Mouse (Mus musculus): Measurements from ENCODE around the gene Fras1. TPM values are rescaled to one million over a fixed set of nuclear protein-coding genes. Genes with fewer than 3 reads are reported as not detected.

Gene Fras1
- total and polyA plus RNA-seq, 2 experiments, result 0.75 to 1.1 TPM

DNA sequence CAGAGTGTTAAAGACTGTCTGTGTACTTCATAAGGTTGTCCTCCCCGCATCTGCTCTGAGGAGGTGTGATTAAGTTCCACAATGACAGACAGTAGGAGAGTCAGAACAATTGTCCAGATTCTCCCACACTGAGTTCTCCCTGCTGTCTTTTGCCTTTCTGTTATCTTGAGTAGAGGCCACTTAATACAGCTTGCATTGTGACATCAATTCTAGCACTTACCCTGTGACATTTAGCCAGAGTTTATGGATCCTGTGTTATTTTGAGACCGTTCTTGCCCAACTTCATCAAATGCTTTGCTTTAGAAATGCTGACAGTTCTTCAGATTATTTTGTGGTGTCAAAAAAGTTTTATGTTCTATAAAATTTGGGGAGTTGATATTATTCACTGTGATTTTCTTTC, 81.5 kb downstream of the Fras1 start:
- 50% methylated on average over 2 of the region's 2 CpGs for WGBS
- H3K4me3 ChIP-seq (ENCODE audit: insufficient read depth, low read depth, low read length), result no peak overlapping the region
- no peaks in the 10 kb centered on the region for H3K36me3 ChIP-seq (ENCODE audit: control insufficient read depth, insufficient read depth, low read length)
- H3K4me1 ChIP-seq (ENCODE audit: control insufficient read depth, insufficient read depth, low read length), result peaks cover 30% of the 10 kb centered on the region
- H3K9ac ChIP-seq (ENCODE audit: low read depth, low read length), result no peak overlapping the region
- H3K27me3 ChIP-seq (ENCODE audit: control insufficient read depth, insufficient read depth, low read length), result no peaks in the 10 kb centered on the region
- no peaks in the 10 kb centered on the region for H3K79me2 ChIP-seq (ENCODE audit: control insufficient read depth, insufficient read depth, low read length)
- TF ChIP-seq CTCF (IDR thresholded peaks at IDR 0.05; ENCODE audit: low read depth, low read length) (no peak), POLR2A (IDR thresholded peaks at IDR 0.05; ENCODE audit: extremely low read depth, insufficient read depth, low read length) (no peak)
- DNase-seq (ENCODE audit: extremely low read depth, low read depth, low spot score), result no peak
- H3K27ac ChIP-seq (replicated peaks; ENCODE audit: insufficient read depth, low read depth, low read length), result no peak overlapping the region

DNA sequence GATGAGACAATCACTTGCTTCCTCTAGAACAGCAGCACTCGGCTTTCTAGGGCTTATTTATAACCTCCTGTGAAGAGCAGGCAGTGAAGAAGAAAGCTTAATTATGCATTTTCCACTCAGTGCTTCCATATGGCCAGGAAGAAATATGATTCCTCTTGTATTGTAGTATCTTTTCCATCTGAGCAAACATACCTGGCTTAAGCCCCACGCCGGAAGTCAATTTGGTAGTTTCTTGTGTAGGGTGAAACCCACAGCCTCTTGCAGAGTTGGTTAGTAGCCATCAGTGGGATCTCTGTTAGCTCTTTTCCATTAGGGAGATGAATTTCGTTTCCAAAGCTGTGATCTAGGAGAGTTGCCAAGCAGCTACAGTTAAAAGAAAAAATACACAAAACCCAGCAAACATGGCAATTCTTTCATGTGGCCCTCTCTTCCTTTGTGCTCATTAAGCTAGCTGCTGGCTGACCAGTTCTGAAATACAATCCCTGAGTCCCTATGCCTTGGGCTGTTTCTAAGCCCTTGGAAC, 83.7 kb downstream of the Fras1 start:
- peak; percentile 49 for DNase-seq (ENCODE audit: extremely low read depth, low read depth, low spot score)
- 56% methylated on average over 4 of the region's 4 CpGs for WGBS
- Histone ChIP-seq H3K27me3 (ENCODE audit: control insufficient read depth, insufficient read depth, low read length) (no peaks in the 10 kb centered on the region), H3K4me3 (ENCODE audit: insufficient read depth, low read depth, low read length) (no peak overlapping the region), H3K36me3 (ENCODE audit: control insufficient read depth, insufficient read depth, low read length) (no peaks in the 10 kb centered on the region), H3K9ac (ENCODE audit: low read depth, low read length) (no peak overlapping the region), H3K79me2 (ENCODE audit: control insufficient read depth, insufficient read depth, low read length) (no peaks in the 10 kb centered on the region), H3K4me1 (ENCODE audit: control insufficient read depth, insufficient read depth, low read length) (peaks cover 20% of the 10 kb centered on the region), H3K27ac (replicated peaks; ENCODE audit: insufficient read depth, low read depth, low read length) (no peak overlapping the region)
- no peak for TF ChIP-seq POLR2A (IDR thresholded peaks at IDR 0.05; ENCODE audit: extremely low read depth, insufficient read depth, low read length)
- TF ChIP-seq CTCF (IDR thresholded peaks at IDR 0.05; ENCODE audit: low read depth, low read length), result no peak

GRCm38 (mm10) chr5:96459605-96460004, 85.8 kb downstream of the Fras1 start:
- Histone ChIP-seq H3K9ac (ENCODE audit: low read depth, low read length) (no peak overlapping the region), H3K4me1 (ENCODE audit: control insufficient read depth, insufficient read depth, low read length) (peaks cover 8% of the 10 kb centered on the region; the same call in 1 of the 2 replicates), H3K79me2 (ENCODE audit: control insufficient read depth, insufficient read depth, low read length) (no peaks in the 10 kb centered on the region), H3K36me3 (ENCODE audit: control insufficient read depth, insufficient read depth, low read length) (no peaks in the 10 kb centered on the region), H3K27ac (replicated peaks; ENCODE audit: insufficient read depth, low read depth, low read length) (no peak overlapping the region), H3K27me3 (ENCODE audit: control insufficient read depth, insufficient read depth, low read length) (no peaks in the 10 kb centered on the region), H3K4me3 (ENCODE audit: insufficient read depth, low read depth, low read length) (no peak overlapping the region)
- TF ChIP-seq POLR2A (IDR thresholded peaks at IDR 0.05; ENCODE audit: extremely low read depth, insufficient read depth, low read length), result no peak
- no peak for TF ChIP-seq CTCF (IDR thresholded peaks at IDR 0.05; ENCODE audit: low read depth, low read length)
- no peak for DNase-seq (ENCODE audit: extremely low read depth, low read depth, low spot score)
- 83% methylated on average over 4 of the region's 4 CpGs for whole genome bisulfite sequencing

- H3K9ac ChIP-seq (ENCODE audit: low read depth, low read length), result no peak overlapping the region
- no peaks in the 10 kb centered on the region for H3K27me3 ChIP-seq (ENCODE audit: control insufficient read depth, insufficient read depth, low read length)
- TF ChIP-seq POLR2A (IDR thresholded peaks at IDR 0.05; ENCODE audit: extremely low read depth, insufficient read depth, low read length) (no peak), CTCF (IDR thresholded peaks at IDR 0.05; ENCODE audit: low read depth, low read length) (no peak)
- no peaks in the 10 kb centered on the region for H3K36me3 ChIP-seq (ENCODE audit: control insufficient read depth, insufficient read depth, low read length)
- peaks cover 8% of the 10 kb centered on the region; the same call in 1 of the 2 replicates for H3K4me1 ChIP-seq (ENCODE audit: control insufficient read depth, insufficient read depth, low read length)
- H3K79me2 ChIP-seq (ENCODE audit: control insufficient read depth, insufficient read depth, low read length), result no peaks in the 10 kb centered on the region
- no peak for DNase-seq (ENCODE audit: extremely low read depth, low read depth, low spot score)
- no peak overlapping the region for H3K27ac ChIP-seq (replicated peaks; ENCODE audit: insufficient read depth, low read depth, low read length)
- H3K4me3 ChIP-seq (ENCODE audit: insufficient read depth, low read depth, low read length), result no peak overlapping the region
- WGBS, result 93% methylated on average over 2 of the region's 2 CpGs
Measured at GRCm38 (mm10) chr5:96462197-96462596, 88.4 kb downstream of the Fras1 start.

DNA sequence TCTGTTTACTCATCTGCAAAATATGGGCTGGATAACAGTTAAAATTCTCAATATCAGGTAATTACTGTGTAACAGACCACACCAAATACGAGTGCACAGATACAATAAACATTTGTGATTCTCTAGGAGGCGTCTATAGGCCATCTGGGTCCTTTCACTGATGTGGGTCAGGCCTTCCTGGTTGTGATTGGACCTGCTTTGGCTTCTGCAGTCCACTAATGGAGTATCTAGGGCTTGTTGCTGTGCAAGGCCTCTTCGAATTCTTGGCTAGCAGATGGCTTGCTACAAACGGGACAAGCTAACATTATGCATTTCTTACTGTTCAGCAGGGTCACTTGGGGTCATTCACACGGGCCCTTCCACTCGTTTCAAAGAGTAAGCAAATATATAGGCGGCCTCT, 92.7 kb downstream of the Fras1 start:
- Histone ChIP-seq H3K27ac (replicated peaks; ENCODE audit: insufficient read depth, low read depth, low read length) (no peak overlapping the region), H3K4me3 (ENCODE audit: insufficient read depth, low read depth, low read length) (no peak overlapping the region), H3K4me1 (ENCODE audit: control insufficient read depth, insufficient read depth, low read length) (no peaks in the 10 kb centered on the region), H3K36me3 (ENCODE audit: control insufficient read depth, insufficient read depth, low read length) (no peaks in the 10 kb centered on the region), H3K27me3 (ENCODE audit: control insufficient read depth, insufficient read depth, low read length) (no peaks in the 10 kb centered on the region), H3K79me2 (ENCODE audit: control insufficient read depth, insufficient read depth, low read length) (no peaks in the 10 kb centered on the region), H3K9ac (ENCODE audit: low read depth, low read length) (no peak overlapping the region)
- 55% methylated on average over 7 of the region's 7 CpGs for WGBS
- no peak for DNase-seq (ENCODE audit: extremely low read depth, low read depth, low spot score)
- no peak for TF ChIP-seq CTCF (IDR thresholded peaks at IDR 0.05; ENCODE audit: low read depth, low read length)
- no peak for TF ChIP-seq POLR2A (IDR thresholded peaks at IDR 0.05; ENCODE audit: extremely low read depth, insufficient read depth, low read length)

GRCm38 (mm10) chr5:96471995-96472394, 98.2 kb downstream of the Fras1 start:
- Histone ChIP-seq H3K36me3 (ENCODE audit: control insufficient read depth, insufficient read depth, low read length) (no peaks in the 10 kb centered on the region), H3K4me1 (ENCODE audit: control insufficient read depth, insufficient read depth, low read length) (no peaks in the 10 kb centered on the region), H3K9ac (ENCODE audit: low read depth, low read length) (no peak overlapping the region), H3K27me3 (ENCODE audit: control insufficient read depth, insufficient read depth, low read length) (no peaks in the 10 kb centered on the region), H3K79me2 (ENCODE audit: control insufficient read depth, insufficient read depth, low read length) (no peaks in the 10 kb centered on the region), H3K27ac (replicated peaks; ENCODE audit: insufficient read depth, low read depth, low read length) (no peak overlapping the region), H3K4me3 (ENCODE audit: insufficient read depth, low read depth, low read length) (no peak overlapping the region)
- TF ChIP-seq POLR2A (IDR thresholded peaks at IDR 0.05; ENCODE audit: extremely low read depth, insufficient read depth, low read length) (no peak), CTCF (IDR thresholded peaks at IDR 0.05; ENCODE audit: low read depth, low read length) (no peak)
- DNase-seq (ENCODE audit: extremely low read depth, low read depth, low spot score), result no peak
- 72% methylated on average over 3 of the region's 3 CpGs for WGBS
